Mouse (Mus musculus): ENCODE results near the gene Klf3.

DNA sequence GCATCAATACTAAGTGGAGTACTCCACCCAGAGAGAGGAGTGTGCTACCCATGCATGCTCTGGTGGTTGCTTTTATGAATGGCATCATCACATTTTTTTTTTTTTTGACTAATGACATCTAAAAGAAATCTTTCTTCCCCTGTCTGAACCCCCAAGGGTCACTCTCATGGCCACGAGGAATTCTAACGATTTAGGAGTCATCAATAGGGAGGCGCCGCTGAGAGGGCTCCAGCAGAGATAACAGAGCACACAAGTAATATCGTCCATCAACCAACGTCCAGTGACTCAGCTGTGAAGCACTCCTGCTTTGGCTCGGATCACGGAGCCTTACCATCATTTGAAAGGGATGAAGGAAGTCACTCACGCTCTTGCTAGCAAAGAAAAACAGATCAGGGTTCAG is 63.9 kb downstream of the Klf3 start:
- TF ChIP-seq CTCF (IDR thresholded peaks at IDR 0.05; ENCODE audit: low read depth, low read length): no peak
- no peak for TF ChIP-seq POLR2A (IDR thresholded peaks at IDR 0.05; ENCODE audit: insufficient read depth, low read length)

Data from ES-Bruce4 (cell line).